Mouse (Mus musculus) frontal cortex, postnatal 25 days (tissue): ENCODE measurements around the gene Prr22.

Experiments used
- DNase-seq, 2 experiments: peaks; one replicate each; pipeline ENCODE4 v3.0.0; 2022; ENCODE audit warnings: low spot score in 2 of 2

Gene Prr22

DNA sequence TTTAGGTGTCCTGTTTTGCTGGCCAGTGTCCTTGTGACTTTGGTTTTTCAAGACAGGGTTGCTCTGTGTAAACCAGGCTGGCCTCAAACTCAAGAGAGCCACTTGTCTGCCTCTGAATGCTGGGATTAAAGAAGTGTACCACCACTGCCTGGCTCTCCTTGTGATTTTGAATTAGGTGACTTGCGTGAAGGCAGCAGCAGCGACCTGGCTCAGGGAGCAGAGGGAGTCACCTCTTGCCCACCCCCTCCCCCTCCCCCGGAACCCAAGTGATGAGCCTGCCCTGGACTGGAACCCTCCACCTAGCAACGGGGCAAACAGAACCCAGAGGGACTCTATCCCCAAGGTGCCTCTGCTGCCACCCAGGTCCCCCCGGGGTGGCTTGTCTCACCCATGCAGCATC lies at the start of gene Prr22:
TSS of gene Prr22 (plus strand) at position 301 of the 400 bp plus-strand sequence.
- no peak for DNase-seq

DNA sequence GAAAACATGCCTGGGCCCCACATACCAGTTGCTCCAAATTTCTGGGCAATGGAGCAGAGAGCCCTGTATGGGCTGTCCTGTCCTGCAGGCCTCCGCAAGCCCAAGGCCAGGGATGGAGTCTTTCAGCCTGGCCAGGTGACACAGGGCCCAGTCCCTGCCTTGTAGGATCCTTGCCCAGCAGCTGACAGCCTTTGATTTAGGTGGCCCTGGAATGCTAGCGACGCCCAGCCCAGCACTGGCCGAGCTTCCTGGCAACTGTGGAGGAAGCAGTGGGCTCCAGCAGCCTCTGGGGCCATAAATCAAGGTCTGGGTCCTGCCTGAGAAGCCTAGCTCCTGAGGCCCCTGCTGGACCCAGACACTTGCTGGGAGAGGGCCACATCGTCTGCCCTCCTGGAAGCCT lies 47.6 kb upstream of the Prr22 start:
- DNase-seq = no peak

DNA sequence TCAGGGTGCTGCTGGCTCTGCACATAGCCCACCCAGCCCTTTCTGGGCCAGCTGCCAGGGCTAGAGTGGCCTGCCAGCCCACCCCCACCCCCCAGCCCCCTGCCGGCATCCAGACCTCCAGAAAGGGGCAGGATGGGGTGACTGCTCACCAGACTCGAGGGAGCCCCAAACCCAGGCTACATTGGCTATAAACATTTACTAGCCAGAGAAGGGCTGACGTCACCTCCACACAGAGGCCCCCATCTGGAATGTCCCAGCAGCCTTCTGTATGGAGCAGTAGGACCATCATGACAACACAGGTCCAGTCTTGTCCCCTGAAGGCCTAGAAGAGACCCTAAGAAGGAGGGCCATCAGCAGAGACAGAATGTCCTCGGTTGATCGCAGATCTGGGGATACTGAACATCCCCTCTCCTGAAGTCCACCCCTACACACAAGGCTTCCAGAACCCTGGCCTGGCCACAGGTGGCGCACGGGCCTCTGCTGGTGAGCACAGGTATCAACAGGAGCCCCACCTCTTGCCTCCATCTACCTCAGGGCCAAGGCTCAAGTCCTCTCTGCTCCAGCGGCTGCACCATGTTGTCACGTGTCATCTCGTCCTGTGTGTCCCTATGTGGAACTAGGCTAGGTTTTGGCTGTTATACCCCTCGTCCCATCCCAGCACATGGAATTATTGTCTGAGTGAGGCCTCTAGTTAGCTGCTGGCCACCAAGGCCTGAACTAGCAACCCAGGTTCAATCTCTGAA lies 46.5 kb upstream of the Prr22 start:
- DNase-seq = no peak

GRCm38 (mm10) chr17:56727029-56727649 lies 42.9 kb upstream of the Prr22 start:
- DNase-seq = no peak

- no peak for DNase-seq
Observed at GRCm38 (mm10) chr17:56727659-56728058, 42.4 kb upstream of the Prr22 start.

DNA sequence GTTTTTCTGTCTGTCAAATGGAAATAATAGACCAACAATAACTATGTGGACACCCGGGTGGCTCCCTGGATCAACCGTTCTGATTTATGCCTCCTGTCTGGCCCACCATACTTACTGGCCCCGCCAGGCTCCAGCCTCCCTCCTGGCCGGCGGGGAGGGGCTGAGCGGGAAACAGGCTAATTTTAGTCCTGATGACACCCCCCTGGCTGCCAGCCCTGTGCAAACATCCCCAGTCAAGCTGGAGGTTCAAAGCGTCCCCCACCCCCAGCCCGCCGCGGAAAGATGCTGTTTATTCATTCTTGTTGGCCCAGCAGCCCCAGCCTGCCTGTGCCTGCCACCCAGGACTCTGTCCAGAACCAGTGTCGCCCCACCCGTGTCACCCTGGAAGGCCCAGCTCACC lies 41.9 kb upstream of the Prr22 start:
- DNase-seq = no peak

DNA sequence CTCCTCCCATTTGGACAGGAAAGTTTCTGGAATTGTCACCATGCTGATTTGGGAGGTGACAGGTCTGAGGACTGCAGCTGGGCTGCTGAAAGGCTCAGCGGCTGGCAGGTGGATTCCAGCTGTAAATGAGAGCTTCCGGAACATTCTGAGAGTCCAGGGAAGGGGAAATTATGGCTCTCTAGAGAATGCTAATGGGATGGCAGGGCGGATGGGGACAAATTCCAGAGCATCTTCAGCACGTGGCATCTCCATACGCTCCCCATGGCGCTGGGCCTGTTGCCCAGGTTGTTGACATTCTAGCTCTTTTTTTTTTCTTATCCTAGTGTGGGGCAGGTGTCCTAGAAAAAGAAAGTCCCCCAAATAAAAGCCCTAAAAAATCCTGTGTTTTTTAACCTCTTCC lies 40.9 kb upstream of the Prr22 start:
- DNase-seq = no peak

- DNase-seq = no peak
Observed at GRCm38 (mm10) chr17:56729656-56730055, 40.4 kb upstream of the Prr22 start.

- DNase-seq = no peak
Observed at GRCm38 (mm10) chr17:56736534-56736933, 33.5 kb upstream of the Prr22 start.

DNA sequence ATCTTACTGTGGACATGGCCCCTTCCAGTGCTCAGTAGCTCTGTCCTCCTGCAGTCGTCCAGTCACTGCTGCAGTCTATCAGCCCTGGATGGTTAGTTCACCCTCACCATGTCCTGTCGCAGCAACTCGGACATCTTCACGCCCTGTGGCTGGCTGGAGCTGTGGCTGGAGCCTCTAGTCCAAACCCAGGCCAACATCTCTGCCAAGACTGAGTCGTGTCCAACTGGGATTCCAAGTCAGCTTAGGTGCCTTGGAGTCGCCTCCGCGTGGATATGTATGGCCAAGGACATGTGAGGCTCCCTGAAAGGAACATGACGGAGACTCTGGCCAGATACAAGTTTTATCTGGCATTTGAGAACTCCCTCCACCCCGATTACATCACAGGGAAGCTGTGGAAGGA lies 31.8 kb upstream of the Prr22 start:
- DNase-seq = no peak

DNA sequence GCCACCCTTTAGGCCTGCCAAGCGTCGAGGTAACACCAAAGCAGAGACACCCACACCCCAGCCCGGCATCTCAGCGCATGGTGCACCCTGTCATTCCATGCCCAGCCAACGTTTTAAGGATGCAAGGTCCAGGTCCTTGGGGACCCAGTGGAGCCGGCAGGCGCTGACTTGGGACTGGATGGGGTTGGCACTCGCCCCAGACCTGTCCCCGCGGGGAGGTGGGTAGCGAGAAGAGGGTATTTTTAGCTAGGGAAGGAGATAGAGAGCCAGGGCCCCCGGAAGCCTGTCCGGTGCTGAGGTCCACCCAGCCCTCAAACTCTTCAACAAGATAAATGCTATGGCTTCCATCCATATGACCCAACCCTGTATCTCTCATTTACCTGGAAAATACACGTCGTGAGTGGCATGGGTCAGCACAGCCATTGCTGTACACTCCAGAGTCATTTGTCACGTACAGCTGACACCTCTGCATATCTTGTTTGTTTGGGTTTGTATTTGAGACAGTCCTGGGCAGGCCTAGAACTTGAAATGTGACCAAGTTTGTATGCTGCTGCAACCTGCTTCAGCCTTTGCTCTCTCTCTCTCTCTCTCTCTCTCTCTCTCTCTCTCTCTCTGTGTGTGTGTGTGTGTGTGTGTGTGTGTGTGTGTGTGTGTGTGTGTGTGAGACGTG lies 29.8 kb upstream of the Prr22 start:
- DNase-seq = no peak

DNA sequence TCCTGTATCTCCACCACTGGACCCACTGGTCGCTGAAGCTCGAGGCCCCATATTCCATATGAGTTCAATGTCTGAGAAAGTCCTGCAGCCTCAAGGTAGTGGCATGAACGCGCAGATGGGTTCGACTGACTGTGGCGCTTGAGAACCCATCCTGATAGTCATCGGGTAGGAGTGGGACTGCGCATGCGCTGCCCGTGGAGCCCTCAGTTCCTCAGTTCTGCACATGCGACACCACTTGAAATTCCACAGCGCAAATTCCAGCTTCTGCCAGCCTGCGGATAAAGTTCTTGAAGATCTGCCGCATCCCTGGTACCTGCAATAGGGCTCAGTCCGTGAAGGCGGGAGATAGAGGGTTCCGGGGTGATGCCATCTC lies 29.3 kb upstream of the Prr22 start:
- no peak for DNase-seq

- DNase-seq = no peak
Observed at GRCm38 (mm10) chr17:56744173-56744572, 25.9 kb upstream of the Prr22 start.

DNA sequence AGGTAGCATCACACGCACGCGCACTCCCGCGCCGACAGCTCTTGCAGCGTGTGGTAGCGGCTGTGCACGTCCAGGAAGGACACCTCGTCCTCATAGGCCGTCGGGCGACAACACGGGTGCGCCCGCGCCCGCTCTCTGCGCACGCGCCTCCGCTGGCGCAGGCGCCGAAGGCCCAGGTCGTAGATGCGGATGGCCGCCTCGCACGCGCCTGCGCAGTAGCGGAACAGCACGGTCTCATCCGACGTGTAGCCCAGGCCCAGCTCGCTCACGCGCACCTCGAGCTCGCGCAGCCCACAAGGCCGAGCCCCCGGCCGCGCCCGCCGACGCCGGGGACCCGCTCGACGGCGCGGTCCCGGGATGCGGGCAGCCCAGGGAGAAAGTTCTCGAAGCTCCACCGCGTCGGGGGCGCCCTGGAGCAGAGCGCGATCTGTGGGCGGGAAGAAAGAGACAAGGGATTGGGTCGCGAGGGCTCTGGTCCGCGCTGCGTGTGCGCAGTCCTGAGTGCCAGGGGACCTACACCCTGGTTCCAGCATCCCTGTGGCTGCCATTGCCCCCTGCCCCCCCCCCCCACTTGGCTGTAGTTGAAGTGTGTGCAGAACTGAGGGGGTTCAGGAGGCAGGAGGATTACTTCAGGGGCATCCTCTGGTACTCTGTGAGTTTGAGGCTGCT lies 18.5 kb upstream of the Prr22 start:
- no peak for DNase-seq

DNA sequence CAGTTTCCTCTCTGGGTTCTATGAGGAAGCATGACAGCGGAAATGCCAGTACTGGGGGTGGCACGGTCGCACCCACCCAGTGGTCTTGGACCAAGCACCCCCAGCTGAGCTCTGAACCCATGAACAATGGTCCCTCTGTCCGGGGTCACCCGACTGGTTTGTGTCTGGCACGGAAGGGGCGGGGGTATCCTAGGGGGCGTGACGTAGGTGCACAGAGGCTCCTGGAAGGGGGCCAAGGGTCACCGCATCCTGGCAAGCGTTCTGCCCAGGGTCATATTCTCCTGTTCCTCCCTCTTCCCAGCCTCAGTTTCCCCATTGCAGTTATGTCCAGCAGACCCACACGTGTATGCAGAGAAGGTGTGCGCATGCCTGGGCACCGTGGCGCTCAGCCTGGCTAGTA lies 16.6 kb upstream of the Prr22 start:
- no peak for DNase-seq

GRCm38 (mm10) chr17:56754271-56755185 lies 15.5 kb upstream of the Prr22 start:
- DNase-seq = no peak

- no peak for DNase-seq
Observed at GRCm38 (mm10) chr17:56756703-56757399, 13.2 kb upstream of the Prr22 start.

GRCm38 (mm10) chr17:56757416-56758123 lies 12.5 kb upstream of the Prr22 start, which contains the start of gene Nrtn:
Gene Nrtn, minus strand, starts transcription at chr17:56757530.
- DNase-seq = peak in 1 of 2 experiments; percentile 54

DNA sequence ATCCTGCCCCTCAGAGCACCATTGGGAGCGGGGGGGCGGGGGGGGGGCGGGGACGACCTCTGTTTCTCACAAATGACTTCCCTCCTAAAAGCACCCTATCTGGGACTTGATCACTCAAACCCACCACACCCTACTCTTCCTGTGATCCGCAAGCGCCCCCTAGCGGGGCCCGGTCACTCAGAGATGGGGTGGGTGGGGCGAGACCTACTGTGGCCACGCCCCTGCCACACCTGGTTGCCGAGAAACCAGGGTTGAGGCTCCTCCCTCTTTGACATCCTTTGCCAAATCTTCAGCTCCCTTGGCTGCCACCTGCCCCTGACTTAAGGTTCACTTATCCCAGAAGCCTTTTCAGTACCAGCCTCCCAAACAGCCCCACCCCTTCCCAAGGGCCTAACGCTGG lies 11.9 kb upstream of the Prr22 start:
- DNase-seq = peak in 1 of 2 experiments; percentile 59

GRCm38 (mm10) chr17:56759261-56759660 lies 10.8 kb upstream of the Prr22 start:
- DNase-seq = no peak
